Mouse (Mus musculus) cerebellum, postnatal 14 days (tissue): ENCODE data around the gene Olfr172.
A peak's percentile ranks its signal among the peaks of the same experiment; 100 is the strongest.

ENCODE experiments used
- DNase-seq, 2 experiments: peaks; one replicate each; pipeline ENCODE4 v3.0.0; 2021; ENCODE audit warnings: mixed read lengths in 2 of 2

The Olfr172 gene

DNA sequence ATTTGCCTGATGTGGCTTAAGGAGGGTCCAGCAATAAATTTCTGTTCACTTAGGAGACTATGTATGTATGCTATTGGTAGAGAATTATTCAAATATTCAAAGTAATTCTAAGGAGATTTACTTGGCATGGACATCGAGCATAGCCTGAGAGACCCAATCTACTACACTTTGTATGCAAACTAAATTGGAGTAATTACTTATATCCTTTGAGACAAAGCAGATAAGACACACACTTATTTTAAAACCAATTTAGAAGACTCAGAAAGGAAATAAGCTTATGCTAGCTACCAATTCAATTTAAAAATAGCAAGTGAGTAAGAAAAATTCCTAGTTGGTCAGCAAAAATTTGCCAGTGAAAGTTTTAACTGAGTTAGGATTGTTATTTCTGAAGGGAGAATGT lies at the start of gene Olfr172:
Gene Olfr172, minus strand, starts transcription at position 101 of the 400 bp plus-strand sequence.
- no peak for DNase-seq

DNA sequence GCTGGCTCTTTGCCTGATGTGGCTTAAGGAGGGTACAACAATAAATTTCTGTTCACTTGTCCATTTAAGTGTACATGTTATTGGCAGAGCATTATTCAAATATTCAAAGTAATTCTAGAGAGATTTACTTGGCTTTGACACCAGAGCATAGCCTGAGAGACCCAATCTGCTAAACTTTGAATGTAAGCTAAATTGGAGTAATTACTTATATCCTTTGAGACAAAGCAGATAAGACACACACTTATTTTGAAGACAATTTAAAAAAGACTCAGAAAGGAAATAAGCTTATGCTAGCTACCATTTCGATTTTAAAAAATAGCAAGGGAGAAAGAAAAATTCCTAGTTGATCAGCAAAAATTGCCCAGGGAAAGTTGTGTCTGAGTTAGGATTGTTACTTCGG lies 37.2 kb upstream of the Olfr172 start, which contains the start of gene Olfr173:
Gene Olfr173, minus strand, starts transcription at position 101 of the 400 bp plus-strand sequence.
- DNase-seq = no peak

DNA sequence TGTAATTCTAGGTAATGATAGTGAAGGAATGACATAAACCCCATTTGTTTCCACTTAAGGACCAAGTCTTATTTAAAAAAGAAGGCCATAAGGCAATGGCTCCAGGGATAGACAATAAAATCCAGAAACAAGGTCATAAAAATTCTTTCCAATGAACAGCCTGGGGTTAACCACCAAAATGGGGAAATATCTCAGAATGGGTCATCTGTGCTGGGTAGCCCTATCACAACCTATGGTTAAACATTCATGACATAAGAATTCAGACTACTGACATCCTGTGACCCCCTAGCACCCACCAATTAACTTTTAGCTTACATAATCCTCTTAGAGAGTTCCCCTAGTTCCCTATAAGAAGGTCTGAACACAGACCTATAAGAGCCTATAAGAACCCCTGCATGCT lies 6.8 kb downstream of the Olfr172 start:
- no peak for DNase-seq

DNA sequence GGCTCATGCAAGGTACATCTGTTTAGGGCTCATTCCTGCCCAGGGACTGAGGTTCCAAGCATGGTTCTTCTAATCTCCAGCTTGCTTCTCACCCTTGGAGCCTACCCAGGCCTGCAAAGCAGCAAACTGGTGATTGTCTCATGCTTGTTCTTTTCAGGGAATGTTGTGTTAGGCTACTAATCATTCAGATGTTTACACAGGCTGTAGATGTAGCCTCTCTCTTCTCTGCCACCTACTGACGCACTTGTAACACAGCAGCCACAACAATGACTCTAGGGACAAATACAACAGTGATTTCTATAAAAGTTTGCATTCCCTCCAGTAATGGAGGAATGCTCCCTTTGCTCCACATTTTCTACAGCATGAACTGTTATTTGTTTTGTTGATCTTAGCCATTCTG lies 11.7 kb downstream of the Olfr172 start:
- no peak for DNase-seq

DNA sequence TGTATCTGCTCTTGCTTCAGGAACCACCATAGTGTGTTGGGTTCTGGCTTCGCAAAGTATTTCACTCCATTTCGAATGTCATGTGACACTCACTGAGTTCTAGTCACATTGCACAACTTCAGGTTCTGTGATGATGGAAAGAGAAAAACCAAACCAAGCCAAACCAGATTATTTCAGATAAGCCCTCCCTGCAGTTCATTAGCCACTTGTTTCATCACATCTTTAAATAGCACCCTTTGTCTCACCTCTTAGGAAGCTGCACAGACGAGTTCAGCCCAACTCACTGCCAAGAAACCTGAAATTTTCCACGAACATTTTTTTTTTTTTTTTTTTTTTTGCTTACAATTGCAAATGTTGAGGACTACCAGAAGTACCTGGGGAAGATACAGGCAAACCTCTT lies 16.3 kb downstream of the Olfr172 start:
- DNase-seq = no peak

DNA sequence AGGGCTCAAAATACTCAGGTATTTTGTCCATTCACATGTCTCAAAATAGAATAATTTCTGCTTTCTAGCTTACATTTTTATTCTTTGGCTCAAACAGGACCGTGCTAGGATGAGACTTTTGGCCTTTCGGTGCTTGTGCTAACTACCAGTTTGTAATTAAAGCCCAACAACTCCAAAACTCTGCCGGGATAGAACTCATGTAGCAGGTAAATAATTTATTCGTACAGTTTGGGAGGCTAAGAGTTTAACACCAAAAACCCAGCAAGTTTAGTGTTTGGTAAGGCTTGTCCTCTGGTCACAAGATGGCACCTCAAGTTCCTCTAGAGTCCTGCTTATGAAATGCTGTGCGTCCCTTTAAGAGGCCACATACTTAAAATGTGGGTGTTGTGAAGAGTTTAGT lies 22.2 kb downstream of the Olfr172 start:
- no peak for DNase-seq

DNA sequence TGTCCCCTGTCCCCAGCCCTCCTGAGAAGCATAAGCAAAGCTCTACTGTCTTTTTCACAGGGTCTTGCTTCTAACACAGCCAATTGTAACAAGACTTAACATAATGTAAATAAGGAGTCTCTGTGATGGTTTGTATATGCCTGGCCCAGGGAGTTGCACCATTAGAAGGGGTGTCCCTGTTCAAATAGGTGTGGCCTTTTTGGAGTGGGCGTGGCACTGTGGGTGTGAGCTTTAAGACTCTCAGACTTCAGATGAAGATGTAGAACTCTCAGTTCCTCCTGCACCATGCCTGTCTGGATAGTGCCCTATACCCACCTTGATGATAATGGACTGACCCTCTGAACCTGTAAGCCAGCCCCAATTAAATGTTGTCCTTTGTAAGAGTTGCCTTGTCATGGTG lies 24.2 kb downstream of the Olfr172 start:
- DNase-seq = no peak

DNA sequence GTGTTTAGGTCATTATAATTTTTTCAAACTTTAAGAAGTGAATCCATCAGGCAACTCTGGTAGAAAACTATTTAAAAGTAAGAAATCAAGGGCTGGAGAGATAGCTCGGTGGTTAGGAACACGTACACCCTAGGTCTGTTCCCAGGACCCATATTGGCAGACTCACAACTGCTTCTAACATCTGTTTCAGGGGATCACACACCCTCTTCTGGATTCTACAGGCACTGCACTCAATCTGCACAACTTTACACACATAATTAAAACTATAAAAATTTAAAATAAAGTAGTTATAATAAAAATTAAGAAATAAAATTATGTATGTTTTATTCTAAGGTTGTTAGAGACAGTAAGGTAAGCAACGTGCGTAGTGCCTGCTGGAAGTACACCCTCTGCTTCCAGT lies 24.8 kb downstream of the Olfr172 start:
- no peak for DNase-seq

DNA sequence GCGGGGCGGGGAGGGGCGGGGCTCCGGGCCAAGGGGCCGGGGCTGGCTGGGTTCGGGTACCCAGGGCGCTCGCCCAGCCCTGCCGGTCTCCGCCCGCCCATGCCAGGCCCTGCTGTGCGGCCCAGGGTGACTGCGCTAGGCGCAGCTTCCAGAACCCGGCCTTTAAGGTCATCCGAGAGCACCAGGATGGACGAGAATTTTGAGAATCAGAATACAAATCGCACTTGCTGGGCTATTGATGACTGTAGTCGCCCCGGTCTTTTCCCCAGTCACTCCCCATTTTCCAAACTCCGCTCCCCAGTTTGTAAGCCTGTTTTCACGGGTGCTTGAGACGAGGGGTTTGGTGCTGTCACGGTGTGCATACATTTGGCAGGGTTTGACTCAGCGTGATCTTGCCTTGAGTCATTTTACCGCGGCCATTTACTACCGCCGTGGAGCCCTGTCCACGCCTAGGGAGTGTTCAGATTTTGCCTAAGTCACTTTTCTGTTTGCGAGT lies 34.8 kb downstream of the Olfr172 start:
- DNase-seq = no peak

DNA sequence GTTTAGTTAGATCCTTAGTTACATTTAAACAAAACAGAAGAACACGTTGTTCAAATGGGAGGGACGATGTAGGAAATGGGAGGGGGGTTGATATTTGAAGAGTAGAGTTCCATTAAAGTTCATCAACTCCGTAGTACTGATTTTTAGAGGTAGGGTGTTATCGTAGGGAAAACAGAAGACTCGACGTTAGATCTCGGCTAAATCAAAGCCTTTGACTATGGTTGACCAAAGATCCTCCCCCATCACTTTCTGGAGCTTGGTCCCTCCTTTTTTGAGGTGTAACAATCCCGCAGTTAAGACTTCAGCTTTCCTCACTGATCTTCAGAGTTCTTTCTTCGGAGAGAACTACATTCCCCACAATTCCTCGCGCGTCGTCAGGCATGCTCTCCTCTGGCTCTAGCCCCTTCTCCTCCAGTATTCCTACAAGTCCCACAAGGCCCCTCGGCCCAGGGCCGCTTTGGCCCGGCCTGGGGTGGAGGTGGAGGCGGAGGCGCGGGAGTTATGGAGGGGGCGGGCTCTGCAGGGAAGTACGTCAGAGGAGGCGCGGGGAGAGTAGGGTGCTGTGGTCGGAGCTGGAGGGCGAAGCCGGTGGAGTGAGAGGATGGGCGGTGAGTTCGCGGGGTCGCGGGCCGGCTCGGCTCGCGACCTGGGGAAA lies 35.4 kb downstream of the Olfr172 start, which contains the start of gene Cldnd1:
Gene Cldnd1, plus strand, starts transcription at position 434 of the 655 bp plus-strand sequence.
- DNase-seq = peak; percentile 94 to 95

DNA sequence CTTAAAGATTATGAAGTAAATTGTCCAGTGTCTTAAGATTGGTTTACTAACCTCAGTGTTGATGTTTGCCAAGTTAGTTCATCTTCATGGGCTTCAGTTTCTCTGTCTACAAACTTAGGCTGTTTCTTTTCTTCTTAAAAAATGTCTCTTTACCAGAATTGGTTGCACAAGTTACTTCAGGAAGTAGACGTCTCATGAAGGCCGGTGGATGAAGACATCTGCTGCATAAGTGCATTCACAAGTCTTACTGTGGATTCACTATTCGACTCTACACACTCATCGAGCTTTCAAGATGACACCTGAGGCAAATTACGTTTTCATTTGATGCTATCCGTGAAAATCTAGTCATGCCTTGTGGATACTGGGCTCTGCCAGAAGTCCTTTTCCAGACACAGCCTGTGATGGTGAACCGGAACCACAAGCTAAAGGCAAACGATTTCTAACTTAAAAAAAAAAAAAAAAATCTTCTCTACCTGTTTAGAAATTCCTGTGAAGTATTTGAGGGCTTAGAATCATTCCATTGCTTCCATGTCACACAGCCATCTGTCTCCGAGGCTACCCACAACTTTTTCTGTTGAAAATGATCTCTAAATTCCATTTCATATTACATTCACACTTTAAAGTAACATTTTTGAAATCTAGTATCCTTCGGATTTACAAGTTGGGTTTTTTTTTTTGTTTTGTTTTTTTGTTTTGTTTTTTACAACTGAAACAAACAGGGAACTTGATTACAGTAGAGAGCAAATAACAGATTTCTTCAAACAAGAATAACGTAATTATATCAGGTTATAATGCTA lies 36.1 kb downstream of the Olfr172 start:
- DNase-seq = no peak

DNA sequence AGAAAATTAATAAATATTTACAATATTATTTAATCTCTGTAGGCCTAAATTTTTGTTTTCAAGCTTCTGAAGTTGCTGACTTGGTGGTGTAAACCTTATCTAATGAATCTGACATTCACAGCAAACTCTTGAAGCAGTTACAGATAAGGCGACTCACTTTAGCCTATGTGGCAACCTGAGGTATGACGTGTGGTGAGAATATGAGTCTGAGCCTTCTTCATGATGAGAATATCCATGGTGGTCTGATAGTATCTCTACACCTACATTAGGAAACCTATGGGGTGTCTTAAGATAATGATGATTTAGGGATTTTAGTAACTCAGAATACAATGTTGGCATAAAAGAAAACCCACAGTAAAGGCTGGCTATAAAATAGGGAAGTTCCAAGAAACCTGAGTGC lies 40.7 kb downstream of the Olfr172 start:
- DNase-seq = no peak

DNA sequence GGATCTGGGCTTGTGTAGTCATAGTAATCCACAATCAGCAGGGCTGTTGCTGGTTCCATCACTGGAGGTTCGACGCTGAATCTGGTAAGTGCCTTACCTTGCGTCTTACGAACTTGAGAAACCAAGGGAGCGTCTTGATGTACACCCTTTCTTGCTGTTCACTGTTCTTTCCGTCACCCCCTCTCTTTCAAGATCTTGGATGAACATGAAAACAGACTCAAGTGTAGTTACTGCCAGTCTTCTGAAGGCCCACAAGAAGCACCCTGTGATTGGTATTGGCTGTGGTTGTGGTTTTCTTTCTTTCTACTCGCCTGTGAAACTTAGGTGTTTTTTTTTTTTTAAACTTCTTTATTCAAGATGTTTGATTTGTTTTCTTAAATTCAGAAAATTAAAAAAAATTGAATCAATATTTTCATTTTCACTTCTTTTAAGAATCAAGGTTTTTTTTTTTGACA lies 44.3 kb downstream of the Olfr172 start, which contains the start of gene Gpr15:
Gene Gpr15, minus strand, starts transcription at position 405 of the 455 bp plus-strand sequence.
- no peak for DNase-seq

DNA sequence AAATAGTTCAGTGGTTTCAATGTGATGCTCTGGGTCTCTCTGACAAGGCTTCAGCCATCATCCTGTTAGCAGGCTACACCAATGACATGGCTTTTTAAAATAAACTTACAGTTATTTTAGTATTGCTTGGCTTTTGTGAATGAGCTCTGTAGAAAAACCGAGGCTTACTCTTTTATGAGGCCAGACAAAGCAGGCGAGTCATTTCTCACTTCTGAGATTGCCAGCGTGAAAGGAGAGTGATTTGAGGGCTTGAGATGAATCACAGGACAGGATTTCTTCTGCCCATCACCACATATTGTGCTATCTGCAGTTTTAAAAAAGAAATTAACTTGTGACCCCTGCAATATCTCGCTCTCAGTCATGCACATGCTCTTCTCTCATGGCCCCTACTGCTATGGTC lies 48.0 kb downstream of the Olfr172 start:
- no peak for DNase-seq

DNA sequence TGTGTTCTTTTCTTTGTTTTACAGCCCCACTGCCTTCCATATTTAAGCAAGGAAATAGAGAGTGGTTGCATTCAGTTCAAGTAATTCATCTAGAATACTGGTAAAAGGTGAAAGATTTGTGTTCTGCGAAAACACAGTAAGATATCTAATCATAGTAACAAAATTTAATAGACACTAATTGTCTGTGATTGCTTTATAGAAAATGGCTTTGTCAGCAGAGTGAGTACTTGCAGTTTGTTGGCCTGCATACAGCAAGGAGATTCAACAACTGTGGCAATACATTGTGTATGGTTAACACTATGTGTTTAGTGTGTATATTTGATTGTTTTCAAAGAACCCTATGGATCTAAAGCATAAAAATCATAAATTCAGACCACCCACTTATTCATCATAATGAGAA lies 49.8 kb downstream of the Olfr172 start:
- no peak for DNase-seq

DNA sequence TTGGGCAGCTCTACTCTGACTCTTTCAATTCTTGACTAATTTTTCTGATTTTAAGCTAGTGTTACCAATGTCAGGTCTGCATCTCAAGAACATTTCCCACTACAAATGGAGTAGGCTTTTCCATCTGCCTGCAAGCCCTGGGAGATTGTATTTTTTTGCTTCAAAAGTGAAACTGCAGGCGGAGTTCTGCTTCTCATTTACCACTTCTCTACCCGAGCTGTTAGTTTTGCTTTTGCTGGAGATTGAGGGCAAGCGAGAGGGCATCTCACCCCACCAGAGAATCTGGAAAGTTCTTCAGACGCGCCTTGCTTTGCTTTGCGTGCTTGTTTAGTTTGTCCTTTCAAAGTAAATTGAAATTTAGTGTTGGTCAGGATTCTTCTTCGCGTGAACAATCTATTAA lies 50.8 kb downstream of the Olfr172 start:
- no peak for DNase-seq
